Mouse (Mus musculus): Measurements from ENCODE around the gene Gnb5. TPM values are rescaled to one million over a fixed set of nuclear protein-coding genes. Genes with fewer than 3 reads are reported as not detected.
A peak's percentile ranks its signal among the peaks of the same experiment; 100 is the strongest.

The Gnb5 gene
- polyA plus RNA-seq, 1 experiment from 2014 or later: 35.5 TPM

- no peak overlapping the region for H3K9ac ChIP-seq
- H3K9me3 ChIP-seq: no peaks in the 10 kb centered on the region
- H3K27me3 ChIP-seq: peaks cover 3% of the 10 kb centered on the region; the same call in 1 of the 2 replicates
- 19% methylated on average over 4 of the region's 4 CpGs for WGBS
- peak; percentile 19; the same call in 1 of the 2 replicates for ATAC-seq (ENCODE audit: low FRiP score)
- no peak overlapping the region for H3K4me2 ChIP-seq
- no peaks in the 10 kb centered on the region for H3K36me3 ChIP-seq (replicated peaks)
- no peak overlapping the region for H3K27ac ChIP-seq
- no peak overlapping the region for H3K4me3 ChIP-seq (replicated peaks)
- peaks cover 21% of the 10 kb centered on the region for H3K4me1 ChIP-seq
Observed at GRCm38 (mm10) chr9:75312008-75312407, 5.9 kb downstream of the Gnb5 start.

- no peaks in the 10 kb centered on the region for H3K9me3 ChIP-seq
- H3K9ac ChIP-seq: peak overlapping the region; percentile 65
- peaks cover 3% of the 10 kb centered on the region; the same call in 1 of the 2 replicates for H3K27me3 ChIP-seq
- peak overlapping the region; percentile 82 for H3K27ac ChIP-seq
- peaks cover 21% of the 10 kb centered on the region for H3K4me1 ChIP-seq
- 23% methylated on average over 10 of the region's 11 CpGs for WGBS
- H3K4me3 ChIP-seq (replicated peaks): peak overlapping the region; percentile 55
- H3K36me3 ChIP-seq (replicated peaks): no peaks in the 10 kb centered on the region
- ATAC-seq (ENCODE audit: low FRiP score): peak; percentile 39
- H3K4me2 ChIP-seq: peak overlapping the region; percentile 73
Observed at GRCm38 (mm10) chr9:75313138-75313831, 7.2 kb downstream of the Gnb5 start.

- Histone ChIP-seq H3K36me3 (replicated peaks) (no peaks in the 10 kb centered on the region), H3K27me3 (peaks cover 3% of the 10 kb centered on the region; the same call in 1 of the 2 replicates), H3K4me2 (peak overlapping the region; percentile 73), H3K27ac (peak overlapping the region; percentile 82), H3K4me3 (replicated peaks) (peak overlapping the region; percentile 55), H3K9ac (peak overlapping the region; percentile 65), H3K4me1 (peaks cover 21% of the 10 kb centered on the region), H3K9me3 (no peaks in the 10 kb centered on the region)
- WGBS: 1% methylated on average over 52 of the region's 52 CpGs
- peak; percentile 89 for ATAC-seq (ENCODE audit: low FRiP score)
Observed at GRCm38 (mm10) chr9:75313832-75314516, 7.9 kb downstream of the Gnb5 start.

- Histone ChIP-seq H3K36me3 (replicated peaks) (no peaks in the 10 kb centered on the region), H3K27ac (peak overlapping the region; percentile 82), H3K9ac (peak overlapping the region; percentile 65), H3K4me2 (peak overlapping the region; percentile 73), H3K4me3 (replicated peaks) (peak overlapping the region; percentile 55), H3K4me1 (peaks cover 21% of the 10 kb centered on the region), H3K27me3 (peaks cover 3% of the 10 kb centered on the region; the same call in 1 of the 2 replicates), H3K9me3 (no peaks in the 10 kb centered on the region)
- 3% methylated on average over 22 of the region's 22 CpGs for WGBS
- peak; percentile 33; the same call in 1 of the 2 replicates for ATAC-seq (ENCODE audit: low FRiP score)
Observed at GRCm38 (mm10) chr9:75314517-75315105, 8.5 kb downstream of the Gnb5 start.

- no peaks in the 10 kb centered on the region for H3K36me3 ChIP-seq (replicated peaks)
- peaks cover 21% of the 10 kb centered on the region for H3K4me1 ChIP-seq
- H3K9ac ChIP-seq: 0 out of 2 replicates have a peak overlapping the region, but pooled peaks have one; percentile 65
- H3K9me3 ChIP-seq: no peaks in the 10 kb centered on the region
- WGBS: 70% methylated on average over 3 of the region's 3 CpGs
- no peak overlapping the region for H3K27ac ChIP-seq
- 0 out of 2 replicates have a peak overlapping the region, but pooled peaks have one; percentile 55 for H3K4me3 ChIP-seq (replicated peaks)
- peaks cover 3% of the 10 kb centered on the region; the same call in 1 of the 2 replicates for H3K27me3 ChIP-seq
- ATAC-seq (ENCODE audit: low FRiP score): no peak
- peak overlapping the region; percentile 73 for H3K4me2 ChIP-seq
Observed at GRCm38 (mm10) chr9:75315238-75315637, 9.2 kb downstream of the Gnb5 start.

- no peaks in the 10 kb centered on the region for H3K36me3 ChIP-seq (replicated peaks)
- 92% methylated on average over 6 of the region's 6 CpGs for WGBS
Observed at GRCm38 (mm10) chr9:75316771-75317170, 10.7 kb downstream of the Gnb5 start.

GRCm38 (mm10) chr9:75318196-75318595, 12.1 kb downstream of the Gnb5 start:
- peaks cover 3% of the 10 kb centered on the region; the same call in 1 of the 2 replicates for H3K27me3 ChIP-seq
- no peak for ATAC-seq (ENCODE audit: low FRiP score)
- no peak overlapping the region for H3K9ac ChIP-seq
- H3K27ac ChIP-seq: no peak overlapping the region
- H3K4me2 ChIP-seq: no peak overlapping the region
- H3K4me1 ChIP-seq: peaks cover 21% of the 10 kb centered on the region
- H3K36me3 ChIP-seq (replicated peaks): no peaks in the 10 kb centered on the region
- H3K4me3 ChIP-seq (replicated peaks): no peak overlapping the region
- 97% methylated on average over 2 of the region's 2 CpGs for WGBS
- no peaks in the 10 kb centered on the region for H3K9me3 ChIP-seq

More at GRCm38 (mm10) chr9:75316771-75317170, 10.7 kb downstream of the Gnb5 start:
- Histone ChIP-seq H3K9ac (no peak overlapping the region), H3K27me3 (peaks cover 3% of the 10 kb centered on the region; the same call in 1 of the 2 replicates), H3K4me3 (replicated peaks) (no peak overlapping the region), H3K9me3 (no peaks in the 10 kb centered on the region), H3K4me1 (peaks cover 21% of the 10 kb centered on the region), H3K4me2 (no peak overlapping the region), H3K27ac (no peak overlapping the region)
- ATAC-seq (ENCODE audit: low FRiP score): no peak

- H3K4me1 ChIP-seq: peaks cover 13% of the 10 kb centered on the region
- no peak overlapping the region for H3K4me3 ChIP-seq (replicated peaks)
- 84% methylated on average over 3 of the region's 3 CpGs for WGBS
- H3K4me2 ChIP-seq: no peak overlapping the region
- no peaks in the 10 kb centered on the region for H3K9me3 ChIP-seq
- H3K36me3 ChIP-seq (replicated peaks): no peaks in the 10 kb centered on the region
- peaks cover 3% of the 10 kb centered on the region; the same call in 1 of the 2 replicates for H3K27me3 ChIP-seq
- H3K9ac ChIP-seq: no peak overlapping the region
- ATAC-seq (ENCODE audit: low FRiP score): no peak
- no peak overlapping the region for H3K27ac ChIP-seq
Observed at GRCm38 (mm10) chr9:75319365-75319764, 13.3 kb downstream of the Gnb5 start.

GRCm38 (mm10) chr9:75322099-75322885, 16.2 kb downstream of the Gnb5 start:
- Histone ChIP-seq H3K27me3 (no peaks in the 10 kb centered on the region), H3K36me3 (replicated peaks) (no peaks in the 10 kb centered on the region), H3K4me2 (no peak overlapping the region), H3K4me3 (replicated peaks) (no peak overlapping the region), H3K9ac (no peak overlapping the region), H3K9me3 (no peaks in the 10 kb centered on the region), H3K4me1 (no peaks in the 10 kb centered on the region), H3K27ac (no peak overlapping the region)
- 91% methylated on average over 13 of the region's 13 CpGs for WGBS
- ATAC-seq (ENCODE audit: low FRiP score): no peak

GRCm38 (mm10) chr9:75328047-75328446, 22.0 kb downstream of the Gnb5 start:
- ATAC-seq (ENCODE audit: low FRiP score): no peak
- Histone ChIP-seq H3K4me3 (replicated peaks) (no peak overlapping the region), H3K4me2 (no peak overlapping the region), H3K36me3 (replicated peaks) (peaks cover 18% of the 10 kb centered on the region), H3K9me3 (no peaks in the 10 kb centered on the region), H3K27ac (no peak overlapping the region), H3K27me3 (no peaks in the 10 kb centered on the region), H3K9ac (no peak overlapping the region), H3K4me1 (no peaks in the 10 kb centered on the region)
- 98% methylated on average over 3 of the region's 3 CpGs for WGBS

GRCm38 (mm10) chr9:75330821-75331220, 24.7 kb downstream of the Gnb5 start:
- H3K9me3 ChIP-seq: no peaks in the 10 kb centered on the region
- H3K36me3 ChIP-seq (replicated peaks): peaks cover 37% of the 10 kb centered on the region

More at GRCm38 (mm10) chr9:75330821-75331220, 24.7 kb downstream of the Gnb5 start:
- no peak overlapping the region for H3K9ac ChIP-seq
- no peak overlapping the region for H3K4me3 ChIP-seq (replicated peaks)
- H3K27ac ChIP-seq: no peak overlapping the region
- no peak overlapping the region for H3K4me2 ChIP-seq
- ATAC-seq (ENCODE audit: low FRiP score): no peak
- no peaks in the 10 kb centered on the region for H3K27me3 ChIP-seq
- 83% methylated on average over 8 of the region's 8 CpGs for WGBS
- no peaks in the 10 kb centered on the region for H3K4me1 ChIP-seq

Data from forebrain, embryonic 12.5 days (tissue).